Mouse (Mus musculus) neutrophil, adult 59 days (primary cell): ENCODE results near the gene Cfap20. TPM values are rescaled to one million over a fixed set of nuclear protein-coding genes. Genes with fewer than 3 reads are reported as not detected.

Source experiments
- total RNA-seq, 2 experiments: library from RNA; stranded (reverse); gene quantifications; 1 replicate in 1 of 2; 2 replicates in 1 of 2; pipeline ENCODE4 v1.2.4; 2023

The Cfap20 gene
- 10 to 100 TPM; 35.1 to 43.0 TPM for total RNA-seq

GRCm38 (mm10) chr8:95434686-95435439 is at the start of gene Cfap20:
Gene Cfap20, minus strand, starts transcription at chr8:95434869.

Other genes with a start within 250 kb of the Cfap20 start
- 10 to 100 TPM; 18.5 to 25.9 TPM for gene Kifc3, start 232.1 kb downstream of the Cfap20 start, total RNA-seq
- gene Cngb1, start 128.3 kb downstream of the Cfap20 start, total RNA-seq: 1 to 10 TPM in 1 of 2 experiments, under 1 TPM in 1; 0.88 to 1.1 TPM
- not detected for gene Tepp, start 124.3 kb downstream of the Cfap20 start, total RNA-seq
- gene Zfp319, start 102.9 kb downstream of the Cfap20 start, total RNA-seq: 10 to 100 TPM; 10.7 to 12.8 TPM
- 10 to 100 TPM; 40.8 to 43.2 TPM for gene Usb1, start 102.6 kb downstream of the Cfap20 start, total RNA-seq
- under 1 TPM in 1 of 2 experiments, not detected in 1; 0.11 TPM for gene Mmp15, start 82.6 kb downstream of the Cfap20 start, total RNA-seq
- gene Csnk2a2, start 55.2 kb upstream of the Cfap20 start, total RNA-seq: 10 to 100 TPM; 38.4 to 50.9 TPM
- gene Ccdc113, start 99.2 kb upstream of the Cfap20 start, total RNA-seq: not detected
- gene Prss54, start 141.5 kb upstream of the Cfap20 start, total RNA-seq: not detected
- gene Gins3, start 198.6 kb upstream of the Cfap20 start, total RNA-seq: 1 to 10 TPM; 6.0 to 6.6 TPM
- gene Ndrg4, start 242.1 kb upstream of the Cfap20 start, total RNA-seq: under 1 TPM in 1 of 2 experiments, not detected in 1; 0.13 TPM